In the genomic region with DNA sequence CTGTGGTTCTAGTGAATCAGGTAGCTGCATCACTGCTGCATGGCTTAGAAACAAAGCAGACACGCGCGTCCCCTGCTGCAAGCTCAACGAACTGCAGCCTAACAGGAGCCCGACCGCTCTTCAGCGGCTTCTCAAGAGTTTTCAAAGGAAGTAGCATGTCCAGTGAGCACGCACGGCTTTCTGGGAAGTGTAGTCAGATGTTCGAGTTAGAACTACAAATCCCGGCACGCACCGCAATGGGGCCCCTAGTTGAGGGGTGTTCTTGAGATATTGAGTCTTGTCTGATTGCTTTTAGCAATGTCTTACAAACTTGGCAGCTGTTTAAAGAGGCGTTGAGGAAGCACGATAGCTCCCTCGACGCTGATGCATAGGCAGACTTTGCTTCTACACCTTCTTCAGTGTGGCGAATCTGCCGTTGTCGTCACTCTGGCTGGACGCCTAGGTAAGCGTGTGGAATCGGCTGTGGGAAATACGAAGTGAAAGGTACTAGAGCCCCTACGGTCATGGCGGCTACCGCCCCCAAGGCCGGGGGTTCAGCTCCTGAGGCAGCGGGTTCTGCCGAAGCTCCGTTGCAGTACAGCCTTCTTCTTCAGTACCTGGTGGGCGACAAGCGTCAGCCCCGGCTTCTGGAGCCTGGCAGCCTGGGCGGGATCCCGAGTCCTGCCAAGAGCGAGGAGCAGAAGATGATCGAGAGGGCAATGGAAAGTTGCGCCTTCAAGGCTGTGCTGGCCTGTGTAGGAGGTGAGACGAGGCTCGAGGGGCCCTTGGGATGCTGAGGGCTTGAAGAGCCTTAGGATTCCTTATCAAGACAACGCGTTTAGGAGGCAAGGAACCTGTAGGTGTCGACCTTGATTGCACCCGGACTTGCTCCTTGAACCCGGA, we compare ENCODE assay signal across 8 mouse cellular contexts. TPM values are rescaled to one million over a fixed set of nuclear protein-coding genes. Genes with fewer than 3 reads are reported as not detected.
DNase-seq lines count a peak whose midpoint lies in the region; ATAC-seq and TF ChIP-seq lines count a peak whose summit lies in the region.

TSS of gene Timm22 (plus strand) at position 251 of the 882 bp plus-strand sequence.

- H3K9ac ChIP-seq in embryonic facial prominence, embryonic 13.5 days = peak within 1 kb of the TSS; percentile 92
- H3K9ac ChIP-seq in limb, embryonic 12.5 days (replicated peaks) = peak within 1 kb of the TSS; percentile 94
- H3K9ac ChIP-seq in midbrain, embryonic 15.5 days = peak within 1 kb of the TSS; percentile 96

- H3K36me3 ChIP-seq in embryonic facial prominence, embryonic 13.5 days = peaks cover 15% of the 10 kb centered on the region
- H3K36me3 ChIP-seq in kidney, adult 2 months (ENCODE audit: control insufficient read depth, insufficient read depth, low read length) = no peaks in the 10 kb centered on the region; the same call in 1 of the 2 replicates
- H3K36me3 ChIP-seq in limb, embryonic 12.5 days = peaks cover 21% of the 10 kb centered on the region
- peaks cover 3% of the 10 kb centered on the region; the same call in 1 of the 2 replicates for H3K36me3 ChIP-seq in midbrain, embryonic 15.5 days (replicated peaks)
- H3K36me3 ChIP-seq in spleen, adult 2 months (ENCODE audit: control insufficient read depth, insufficient read depth, low read length) = no peaks in the 10 kb centered on the region

- WGBS in embryonic facial prominence, embryonic 13.5 days = under 1% methylated on average over 46 of the region's 46 CpGs
- under 1% methylated on average over 46 of the region's 46 CpGs for WGBS in kidney, adult 2 months
- under 1% methylated on average over 46 of the region's 46 CpGs for WGBS in limb, embryonic 12.5 days
- under 1% methylated on average over 46 of the region's 46 CpGs for WGBS in midbrain, embryonic 15.5 days
- WGBS in spleen, adult 2 months = under 1% methylated on average over 46 of the region's 46 CpGs

- peak; percentile 89 for ATAC-seq in embryonic facial prominence, embryonic 13.5 days (ENCODE audit: insufficient number of reproducible peaks, insufficient read depth, low FRiP score, low TSS enrichment, low read depth)
- ATAC-seq in limb, embryonic 12.5 days (ENCODE audit: insufficient number of reproducible peaks, insufficient read depth, low FRiP score, low TSS enrichment, low read depth) = peak; percentile 93
- ATAC-seq in midbrain, embryonic 15.5 days (replicated peaks) = peak; percentile 96

- peak within 1 kb of the TSS; percentile 90 for H3K4me3 ChIP-seq in embryonic facial prominence, embryonic 13.5 days
- H3K4me3 ChIP-seq in kidney, adult 2 months (ENCODE audit: insufficient read depth, low read depth, low read length) = peak within 1 kb of the TSS; percentile 67
- H3K4me3 ChIP-seq in limb, embryonic 12.5 days (replicated peaks) = peak within 1 kb of the TSS; percentile 93
- H3K4me3 ChIP-seq in midbrain, embryonic 15.5 days = peak within 1 kb of the TSS; percentile 90
- H3K4me3 ChIP-seq in spleen, adult 2 months (ENCODE audit: extremely low read depth, insufficient read depth, insufficient read length) = peak within 1 kb of the TSS; percentile 77

- peak within 1 kb of the TSS; percentile 88 for H3K27ac ChIP-seq in embryonic facial prominence, embryonic 13.5 days
- peak within 1 kb of the TSS; percentile 84 for H3K27ac ChIP-seq in kidney, adult 2 months (ENCODE audit: insufficient read depth, low read depth, low read length)
- peak within 1 kb of the TSS; percentile 67 for H3K27ac ChIP-seq in limb, embryonic 12.5 days
- peak within 1 kb of the TSS; percentile 87 for H3K27ac ChIP-seq in midbrain, embryonic 15.5 days
- H3K27ac ChIP-seq in spleen, adult 2 months (ENCODE audit: insufficient read depth, low read length) = peak within 1 kb of the TSS; percentile 68

- no peaks in the 10 kb centered on the region for H3K27me3 ChIP-seq in embryonic facial prominence, embryonic 13.5 days
- no peaks in the 10 kb centered on the region for H3K27me3 ChIP-seq in kidney, adult 2 months (replicated peaks; ENCODE audit: control insufficient read depth, insufficient read depth, low read length)
- H3K27me3 ChIP-seq in limb, embryonic 12.5 days = no peaks in the 10 kb centered on the region
- H3K27me3 ChIP-seq in midbrain, embryonic 15.5 days (replicated peaks) = 0 out of 2 replicates have a peak, but pooled peaks cover 7% of the 10 kb centered on the region
- H3K27me3 ChIP-seq in spleen, adult 2 months (ENCODE audit: control insufficient read depth, insufficient read depth, low read length) = no peaks in the 10 kb centered on the region

- H3K4me1 ChIP-seq in embryonic facial prominence, embryonic 13.5 days = peaks cover 16% of the 10 kb centered on the region
- no peaks in the 10 kb centered on the region for H3K4me1 ChIP-seq in kidney, adult 2 months (ENCODE audit: control insufficient read depth, insufficient read depth, low read length)
- peaks cover 12% of the 10 kb centered on the region for H3K4me1 ChIP-seq in limb, embryonic 12.5 days (replicated peaks)
- peaks cover 13% of the 10 kb centered on the region for H3K4me1 ChIP-seq in midbrain, embryonic 15.5 days
- H3K4me1 ChIP-seq in spleen, adult 2 months (ENCODE audit: control insufficient read depth, insufficient read depth, insufficient read length) = no peaks in the 10 kb centered on the region

- peak; percentile 100; the same call in 1 of the 2 replicates for TF ChIP-seq CTCF in kidney, adult 2 months (conservative IDR thresholded peaks at IDR 0.05; ENCODE audit: insufficient read depth, insufficient read length, low read depth, low read length)
- peak; percentile 98 for TF ChIP-seq CTCF in spleen, adult 2 months (IDR thresholded peaks at IDR 0.05; ENCODE audit: extremely low read depth, insufficient read depth, insufficient read length, insufficient replicate concordance)

- peak; percentile 91 for DNase-seq in 3134 (ENCODE audit: extremely low read depth, insufficient read length, low spot score)
- peak; percentile 95 to 96 for DNase-seq in adrenal gland, postnatal 36 days
- DNase-seq in heart, adult 18-20 months = peak; percentile 97 to 99
- peak; percentile 98 for DNase-seq in kidney, adult 2 months
- DNase-seq in spleen, adult 2 months (ENCODE audit: low read depth in 1 of 2, low spot score in 2 of 2) = peak; percentile 98

- TF ChIP-seq POLR2A in kidney, adult 2 months (IDR thresholded peaks at IDR 0.05; ENCODE audit: low read depth, low read length) = peak; percentile 31
- peak; percentile 59 for TF ChIP-seq POLR2A in spleen, adult 2 months (IDR thresholded peaks at IDR 0.05; ENCODE audit: low read depth, low read length)

- no peaks in the 10 kb centered on the region for H3K9me3 ChIP-seq in embryonic facial prominence, embryonic 13.5 days
- no peaks in the 10 kb centered on the region for H3K9me3 ChIP-seq in limb, embryonic 12.5 days
- H3K9me3 ChIP-seq in midbrain, embryonic 15.5 days = no peaks in the 10 kb centered on the region

- peak within 1 kb of the TSS; percentile 80 for H3K4me2 ChIP-seq in embryonic facial prominence, embryonic 13.5 days
- peak within 1 kb of the TSS; percentile 86 for H3K4me2 ChIP-seq in limb, embryonic 12.5 days
- H3K4me2 ChIP-seq in midbrain, embryonic 15.5 days = peak within 1 kb of the TSS; percentile 68

RNA-seq across cellular contexts. Expression of gene Timm22, which starts in this region (rescaled TPM):
- total RNA-seq in adrenal gland, postnatal 36 days (2021) = 10 to 100 TPM; 45.9 to 48.6 TPM
- polyA plus RNA-seq in embryonic facial prominence, embryonic 13.5 days (2015; fragmentation: Nextera tagmentation; extraction: Ambion mirVana) = 111 and 130 TPM in 2 replicates
- total RNA-seq in heart, adult 18-20 months (2021) = 10 to 100 TPM; 44.0 to 51.4 TPM
- 16.1 and 17.4 TPM in 2 replicates for polyA plus RNA-seq in kidney, adult 2 months (2012; rRNA removed)
- 127 and 149 TPM in 2 replicates for polyA plus RNA-seq in limb, embryonic 12.5 days (2016; fragmentation: Nextera tagmentation; extraction: Ambion mirVana)
- polyA plus RNA-seq in midbrain, embryonic 15.5 days (2015; fragmentation: Nextera tagmentation; extraction: Ambion mirVana) = 103 and 109 TPM in 2 replicates
- 7.5 and 10.0 TPM in 2 replicates for polyA plus RNA-seq in spleen, adult 2 months (2012; rRNA removed)

Comparison
In these comparisons a context has a peak if more than half of its experiments do, and no peak if none do; other contexts are left out.
1. Peak in every context shown above with its lines: DNase-seq, ATAC-seq, H3K4me3 ChIP-seq and H3K27ac ChIP-seq.